Mouse (Mus musculus): Measurements from ENCODE around the gene Gnat2.
A peak's percentile ranks its signal among the peaks of the same experiment; 100 is the strongest.

The Gnat2 gene

GRCm38 (mm10) chr3:108092536-108093115, at the start of gene Gnat2:
Gene Gnat2 (plus strand): TSS chr3:108092789.
- no peak for DNase-seq (ENCODE audit: extremely low read depth, low read depth)

- DNase-seq (ENCODE audit: extremely low read depth, low read depth), result peak; percentile 96
Observed at GRCm38 (mm10) chr3:108044394-108045140, 48.0 kb upstream of the Gnat2 start, which contains the start of gene Gstm4. Gene Gstm4 (minus strand): TSS chr3:108044894.

GRCm38 (mm10) chr3:108046944-108047655, 45.5 kb upstream of the Gnat2 start:
- DNase-seq (ENCODE audit: extremely low read depth, low read depth), result no peak

- DNase-seq (ENCODE audit: extremely low read depth, low read depth), result no peak
Observed at GRCm38 (mm10) chr3:108048306-108048705, 44.3 kb upstream of the Gnat2 start.

- no peak for DNase-seq (ENCODE audit: extremely low read depth, low read depth)
Observed at GRCm38 (mm10) chr3:108050493-108050892, 42.1 kb upstream of the Gnat2 start.

- peak; percentile 84 for DNase-seq (ENCODE audit: extremely low read depth, low read depth)
Observed at GRCm38 (mm10) chr3:108061420-108061819, 31.2 kb upstream of the Gnat2 start.

- DNase-seq (ENCODE audit: extremely low read depth, low read depth), result no peak
Observed at GRCm38 (mm10) chr3:108062648-108063047, 29.9 kb upstream of the Gnat2 start.

GRCm38 (mm10) chr3:108064672-108065071, 27.9 kb upstream of the Gnat2 start:
- DNase-seq (ENCODE audit: extremely low read depth, low read depth), result no peak

- DNase-seq (ENCODE audit: extremely low read depth, low read depth), result no peak
Observed at GRCm38 (mm10) chr3:108065551-108065950, 27.0 kb upstream of the Gnat2 start.

- no peak for DNase-seq (ENCODE audit: extremely low read depth, low read depth)
Observed at GRCm38 (mm10) chr3:108067370-108067934, 25.1 kb upstream of the Gnat2 start.

- no peak for DNase-seq (ENCODE audit: extremely low read depth, low read depth)
Observed at GRCm38 (mm10) chr3:108068826-108069225, 23.8 kb upstream of the Gnat2 start.

GRCm38 (mm10) chr3:108069231-108069870, 23.2 kb upstream of the Gnat2 start:
- peak; percentile 85 for DNase-seq (ENCODE audit: extremely low read depth, low read depth)

- no peak for DNase-seq (ENCODE audit: extremely low read depth, low read depth)
Observed at GRCm38 (mm10) chr3:108070295-108071293, 22.0 kb upstream of the Gnat2 start.

- no peak for DNase-seq (ENCODE audit: extremely low read depth, low read depth)
Observed at GRCm38 (mm10) chr3:108072983-108073569, 19.5 kb upstream of the Gnat2 start.

- no peak for DNase-seq (ENCODE audit: extremely low read depth, low read depth)
Observed at GRCm38 (mm10) chr3:108076836-108077235, 15.8 kb upstream of the Gnat2 start.

- no peak for DNase-seq (ENCODE audit: extremely low read depth, low read depth)
Observed at GRCm38 (mm10) chr3:108081681-108082080, 10.9 kb upstream of the Gnat2 start.

GRCm38 (mm10) chr3:108082251-108082875, 10.2 kb upstream of the Gnat2 start:
- DNase-seq (ENCODE audit: extremely low read depth, low read depth), result no peak

GRCm38 (mm10) chr3:108083161-108083560, 9.4 kb upstream of the Gnat2 start:
- no peak for DNase-seq (ENCODE audit: extremely low read depth, low read depth)

GRCm38 (mm10) chr3:108083904-108084407, 8.6 kb upstream of the Gnat2 start:
- DNase-seq (ENCODE audit: extremely low read depth, low read depth), result no peak
